Mouse (Mus musculus): ENCODE results near the gene Thsd4. TPM values are rescaled to one million over a fixed set of nuclear protein-coding genes. Genes with fewer than 3 reads are reported as not detected.

The Thsd4 gene
- polyA plus RNA-seq, 1 experiment from 2014 or later = 19.9 TPM

- no peak overlapping the region for H3K4me2 ChIP-seq (ENCODE audit: low read length)
- no peak overlapping the region for H3K4me3 ChIP-seq (replicated peaks; ENCODE audit: low read depth, low read length)
- TF ChIP-seq CTCF (IDR thresholded peaks at IDR 0.05; ENCODE audit: low read depth) = no peak
- H3K27me3 ChIP-seq (ENCODE audit: insufficient read depth, low read length) = no peaks in the 10 kb centered on the region
- DNase-seq (ENCODE audit: low spot score) (no peak), ATAC-seq (replicated peaks; ENCODE audit: low FRiP score, low read depth) (no peak; the same call in 1 of the 2 replicates)
- H3K9ac ChIP-seq (ENCODE audit: low read depth, low read length) = no peak overlapping the region
- WGBS = 34% methylated on average over 14 of the region's 14 CpGs
- H3K27ac ChIP-seq = no peak overlapping the region
- no peaks in the 10 kb centered on the region for H3K4me1 ChIP-seq (replicated peaks; ENCODE audit: insufficient read depth, low read length)
- H3K36me3 ChIP-seq (ENCODE audit: insufficient read depth, low read length) = no peaks in the 10 kb centered on the region
- H3K9me3 ChIP-seq (replicated peaks; ENCODE audit: low read length) = no peaks in the 10 kb centered on the region
Observed at GRCm38 (mm10) chr9:60364166-60364781, 157.6 kb downstream of the Thsd4 start.

- Histone ChIP-seq H3K27ac (no peak overlapping the region), H3K9ac (ENCODE audit: low read depth, low read length) (no peak overlapping the region), H3K4me3 (replicated peaks; ENCODE audit: low read depth, low read length) (no peak overlapping the region), H3K9me3 (replicated peaks; ENCODE audit: low read length) (no peaks in the 10 kb centered on the region), H3K27me3 (ENCODE audit: insufficient read depth, low read length) (no peaks in the 10 kb centered on the region), H3K4me2 (ENCODE audit: low read length) (no peak overlapping the region), H3K36me3 (ENCODE audit: insufficient read depth, low read length) (no peaks in the 10 kb centered on the region), H3K4me1 (replicated peaks; ENCODE audit: insufficient read depth, low read length) (no peaks in the 10 kb centered on the region)
- no peak for TF ChIP-seq CTCF (IDR thresholded peaks at IDR 0.05; ENCODE audit: low read depth)
- 86% methylated on average over 4 of the region's 4 CpGs for WGBS
- DNase-seq (ENCODE audit: low spot score) (no peak), ATAC-seq (replicated peaks; ENCODE audit: low FRiP score, low read depth) (no peak)
Observed at GRCm38 (mm10) chr9:60352351-60352750, 169.5 kb downstream of the Thsd4 start.

GRCm38 (mm10) chr9:60351153-60351552 lies 170.7 kb downstream of the Thsd4 start:
- TF ChIP-seq CTCF (IDR thresholded peaks at IDR 0.05; ENCODE audit: low read depth) = no peak
- ATAC-seq (replicated peaks; ENCODE audit: low FRiP score, low read depth) = no peak
- no peaks in the 10 kb centered on the region for H3K36me3 ChIP-seq (ENCODE audit: insufficient read depth, low read length)
- no peak overlapping the region for H3K4me3 ChIP-seq (replicated peaks; ENCODE audit: low read depth, low read length)
- no peak overlapping the region for H3K9ac ChIP-seq (ENCODE audit: low read depth, low read length)
- H3K4me1 ChIP-seq (replicated peaks; ENCODE audit: insufficient read depth, low read length) = no peaks in the 10 kb centered on the region
- WGBS = 61% methylated on average over 6 of the region's 6 CpGs
- H3K27me3 ChIP-seq (ENCODE audit: insufficient read depth, low read length) = no peaks in the 10 kb centered on the region
- H3K4me2 ChIP-seq (ENCODE audit: low read length) = no peak overlapping the region
- H3K9me3 ChIP-seq (replicated peaks; ENCODE audit: low read length) = no peaks in the 10 kb centered on the region
- no peak overlapping the region for H3K27ac ChIP-seq
- DNase-seq (ENCODE audit: low spot score) = no peak

GRCm38 (mm10) chr9:60336147-60336546 lies 185.7 kb downstream of the Thsd4 start:
- no peaks in the 10 kb centered on the region for H3K9me3 ChIP-seq (replicated peaks; ENCODE audit: low read length)
- TF ChIP-seq CTCF (IDR thresholded peaks at IDR 0.05; ENCODE audit: low read depth) = no peak
- H3K9ac ChIP-seq (ENCODE audit: low read depth, low read length) = no peak overlapping the region
- no peak overlapping the region for H3K4me3 ChIP-seq (replicated peaks; ENCODE audit: low read depth, low read length)
- no peak overlapping the region for H3K27ac ChIP-seq
- WGBS = 95% methylated on average over 5 of the region's 5 CpGs
- no peak overlapping the region for H3K4me2 ChIP-seq (ENCODE audit: low read length)
- DNase-seq (ENCODE audit: low spot score) (no peak), ATAC-seq (replicated peaks; ENCODE audit: low FRiP score, low read depth) (no peak)
- H3K4me1 ChIP-seq (replicated peaks; ENCODE audit: insufficient read depth, low read length) = no peaks in the 10 kb centered on the region
- no peaks in the 10 kb centered on the region for H3K27me3 ChIP-seq (ENCODE audit: insufficient read depth, low read length)
- no peaks in the 10 kb centered on the region for H3K36me3 ChIP-seq (ENCODE audit: insufficient read depth, low read length)

GRCm38 (mm10) chr9:60335455-60335854 lies 186.4 kb downstream of the Thsd4 start:
- Histone ChIP-seq H3K36me3 (ENCODE audit: insufficient read depth, low read length) (no peaks in the 10 kb centered on the region), H3K9ac (ENCODE audit: low read depth, low read length) (no peak overlapping the region), H3K4me1 (replicated peaks; ENCODE audit: insufficient read depth, low read length) (no peaks in the 10 kb centered on the region), H3K27me3 (ENCODE audit: insufficient read depth, low read length) (no peaks in the 10 kb centered on the region), H3K4me3 (replicated peaks; ENCODE audit: low read depth, low read length) (no peak overlapping the region), H3K4me2 (ENCODE audit: low read length) (no peak overlapping the region), H3K9me3 (replicated peaks; ENCODE audit: low read length) (no peaks in the 10 kb centered on the region), H3K27ac (no peak overlapping the region)
- DNase-seq (ENCODE audit: low spot score) = no peak
- whole genome bisulfite sequencing = 80% methylated on average over 6 of the region's 6 CpGs
- TF ChIP-seq CTCF (IDR thresholded peaks at IDR 0.05; ENCODE audit: low read depth) = no peak
- ATAC-seq (replicated peaks; ENCODE audit: low FRiP score, low read depth) = no peak

GRCm38 (mm10) chr9:60329911-60330310 lies 191.9 kb downstream of the Thsd4 start:
- H3K27me3 ChIP-seq (ENCODE audit: insufficient read depth, low read length) = no peaks in the 10 kb centered on the region
- no peak overlapping the region for H3K4me2 ChIP-seq (ENCODE audit: low read length)
- TF ChIP-seq CTCF (IDR thresholded peaks at IDR 0.05; ENCODE audit: low read depth) = no peak
- H3K4me3 ChIP-seq (replicated peaks; ENCODE audit: low read depth, low read length) = no peak overlapping the region
- DNase-seq (ENCODE audit: low spot score) (no peak), ATAC-seq (replicated peaks; ENCODE audit: low FRiP score, low read depth) (no peak)
- H3K9me3 ChIP-seq (replicated peaks; ENCODE audit: low read length) = no peaks in the 10 kb centered on the region
- H3K36me3 ChIP-seq (ENCODE audit: insufficient read depth, low read length) = no peaks in the 10 kb centered on the region
- no peak overlapping the region for H3K27ac ChIP-seq
- peaks cover 3% of the 10 kb centered on the region; the same call in 1 of the 2 replicates for H3K4me1 ChIP-seq (replicated peaks; ENCODE audit: insufficient read depth, low read length)
- WGBS = 55% methylated on average over 4 of the region's 4 CpGs
- H3K9ac ChIP-seq (ENCODE audit: low read depth, low read length) = no peak overlapping the region

- H3K4me2 ChIP-seq (ENCODE audit: low read length) = no peak overlapping the region
- no peak overlapping the region for H3K9ac ChIP-seq (ENCODE audit: low read depth, low read length)
- no peak overlapping the region for H3K4me3 ChIP-seq (replicated peaks; ENCODE audit: low read depth, low read length)
- WGBS = 61% methylated on average over 2 of the region's 2 CpGs
- H3K36me3 ChIP-seq (ENCODE audit: insufficient read depth, low read length) = no peaks in the 10 kb centered on the region
- peaks cover 4% of the 10 kb centered on the region; the same call in 1 of the 2 replicates for H3K4me1 ChIP-seq (replicated peaks; ENCODE audit: insufficient read depth, low read length)
- ATAC-seq (replicated peaks; ENCODE audit: low FRiP score, low read depth) = no peak
- DNase-seq (ENCODE audit: low spot score) = no peak
- no peaks in the 10 kb centered on the region for H3K9me3 ChIP-seq (replicated peaks; ENCODE audit: low read length)
- H3K27me3 ChIP-seq (ENCODE audit: insufficient read depth, low read length) = no peaks in the 10 kb centered on the region
- H3K27ac ChIP-seq = no peak overlapping the region
- TF ChIP-seq CTCF (IDR thresholded peaks at IDR 0.05; ENCODE audit: low read depth) = no peak
Observed at GRCm38 (mm10) chr9:60324716-60325115, 197.1 kb downstream of the Thsd4 start.

Data from kidney, postnatal 0 days (tissue).